20 mouse cellular contexts compared by ENCODE assay signal in the genomic region with DNA sequence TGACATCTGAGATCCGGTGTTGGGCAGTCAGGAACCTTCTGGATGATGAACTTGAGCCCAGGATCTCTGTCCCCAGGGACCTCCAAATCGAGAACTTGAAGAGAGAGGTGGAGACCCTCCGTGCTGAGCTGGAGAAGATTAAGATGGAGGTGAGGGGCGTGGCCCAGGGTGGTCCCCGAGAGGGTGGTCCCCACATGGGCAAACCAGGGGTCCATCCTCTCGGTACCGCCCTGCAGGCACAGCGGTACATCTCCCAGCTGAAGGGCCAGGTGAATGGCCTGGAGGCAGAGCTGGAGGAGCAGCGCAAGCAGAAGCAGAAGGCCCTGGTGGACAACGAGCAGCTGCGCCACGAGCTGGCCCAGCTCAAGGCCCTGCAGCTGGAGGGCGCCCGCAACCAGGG. TPM values are rescaled to one million over a fixed set of nuclear protein-coding genes. Genes with fewer than 3 reads are reported as not detected.
DNase-seq lines count a peak whose midpoint lies in the region; ATAC-seq lines count a peak whose summit lies in the region.
"Had no signal": no experiment of that assay in that cellular context is flagged by ENCODE, and none has a peak within 500 bp of the region (broad histone marks: within the 10 kb centered on the region; RNA-seq: fewer than 3 reads in every experiment).

No protein-coding gene starts in this region.

- no peaks in the 10 kb centered on the region for H3K27me3 ChIP-seq in forebrain, embryonic 12.5 days
- H3K27me3 ChIP-seq in forebrain, embryonic 11.5 days (ENCODE audit: control insufficient read depth, insufficient read depth, low read length): no peaks in the 10 kb centered on the region
- peaks cover 5% of the 10 kb centered on the region; the same call in 1 of the 2 replicates for H3K27me3 ChIP-seq in hindbrain, embryonic 10.5 days (ENCODE audit: insufficient read depth, poor library complexity, severe bottlenecking)
- H3K27me3 ChIP-seq in hindbrain, embryonic 12.5 days: peaks cover 9% of the 10 kb centered on the region
- no peaks in the 10 kb centered on the region for H3K27me3 ChIP-seq in limb, embryonic 13.5 days
- no peaks in the 10 kb centered on the region for H3K27me3 ChIP-seq in limb, embryonic 10.5 days (ENCODE audit: low read depth, poor library complexity, severe bottlenecking)
- H3K27me3 ChIP-seq in forebrain, embryonic 15.5 days: no peaks in the 10 kb centered on the region
- H3K27me3 ChIP-seq: embryonic facial prominence, embryonic 12.5 days; heart, embryonic 13.5 days; limb, embryonic 12.5 days; liver, embryonic 13.5 days; Patski had no signal

- H3K4me1 ChIP-seq in forebrain, embryonic 12.5 days: 0 out of 2 replicates have a peak, but pooled peaks cover 4% of the 10 kb centered on the region
- no peaks in the 10 kb centered on the region for H3K4me1 ChIP-seq in forebrain, embryonic 11.5 days (replicated peaks; ENCODE audit: control insufficient read depth, insufficient read depth, low read length)
- H3K4me1 ChIP-seq in hindbrain, embryonic 10.5 days (replicated peaks): peaks cover 47% of the 10 kb centered on the region
- peaks cover 11% of the 10 kb centered on the region for H3K4me1 ChIP-seq in hindbrain, embryonic 12.5 days
- H3K4me1 ChIP-seq in limb, embryonic 13.5 days: no peaks in the 10 kb centered on the region
- peaks cover 18% of the 10 kb centered on the region; the same call in 1 of the 2 replicates for H3K4me1 ChIP-seq in limb, embryonic 10.5 days
- peaks cover 33% of the 10 kb centered on the region for H3K4me1 ChIP-seq in forebrain, embryonic 15.5 days
- H3K4me1 ChIP-seq: limb, embryonic 12.5 days had no signal

- 88% methylated on average over 14 of the region's 14 CpGs for WGBS in forebrain, embryonic 12.5 days
- WGBS in forebrain, embryonic 11.5 days: 92% methylated on average over 14 of the region's 14 CpGs
- WGBS in hindbrain, embryonic 10.5 days: 90% methylated on average over 14 of the region's 14 CpGs
- 91% methylated on average over 14 of the region's 14 CpGs for WGBS in hindbrain, embryonic 12.5 days
- WGBS in limb, embryonic 13.5 days: 86% methylated on average over 14 of the region's 14 CpGs
- WGBS in limb, embryonic 10.5 days: 87% methylated on average over 14 of the region's 14 CpGs
- 92% methylated on average over 14 of the region's 14 CpGs for WGBS in forebrain, embryonic 15.5 days

- H3K36me3 ChIP-seq in forebrain, embryonic 12.5 days (replicated peaks): no peaks in the 10 kb centered on the region
- H3K36me3 ChIP-seq in forebrain, embryonic 11.5 days (ENCODE audit: control insufficient read depth, insufficient read depth, low read length): no peaks in the 10 kb centered on the region
- H3K36me3 ChIP-seq in hindbrain, embryonic 10.5 days: peaks cover 41% of the 10 kb centered on the region
- 0 out of 2 replicates have a peak, but pooled peaks cover 3% of the 10 kb centered on the region for H3K36me3 ChIP-seq in hindbrain, embryonic 12.5 days
- peaks cover 8% of the 10 kb centered on the region for H3K36me3 ChIP-seq in limb, embryonic 13.5 days
- H3K36me3 ChIP-seq in limb, embryonic 10.5 days: 0 out of 2 replicates have a peak, but pooled peaks cover 3% of the 10 kb centered on the region
- H3K36me3 ChIP-seq in forebrain, embryonic 15.5 days: 0 out of 2 replicates have a peak, but pooled peaks cover 4% of the 10 kb centered on the region
- H3K36me3 ChIP-seq: embryonic facial prominence, embryonic 12.5 days; heart, embryonic 13.5 days had no signal

- H3K9ac ChIP-seq in forebrain, embryonic 12.5 days: no peak overlapping the region
- no peak overlapping the region for H3K9ac ChIP-seq in forebrain, embryonic 11.5 days (ENCODE audit: low read length)
- no peak overlapping the region for H3K9ac ChIP-seq in hindbrain, embryonic 12.5 days
- H3K9ac ChIP-seq in limb, embryonic 13.5 days: peak overlapping the region; percentile 35; the same call in 1 of the 2 replicates
- H3K9ac ChIP-seq in forebrain, embryonic 15.5 days (replicated peaks): no peak overlapping the region
- H3K9ac ChIP-seq: embryonic facial prominence, embryonic 12.5 days; heart, embryonic 13.5 days; limb, embryonic 12.5 days; liver, embryonic 13.5 days had no signal

- no peak for ATAC-seq in forebrain, embryonic 12.5 days (ENCODE audit: low FRiP score)
- ATAC-seq in forebrain, embryonic 11.5 days (replicated peaks; ENCODE audit: low FRiP score): no peak
- no peak for ATAC-seq in hindbrain, embryonic 12.5 days (ENCODE audit: low FRiP score)
- ATAC-seq in limb, embryonic 13.5 days (ENCODE audit: low FRiP score, low read depth): no peak
- no peak for ATAC-seq in forebrain, embryonic 15.5 days (replicated peaks)
- ATAC-seq: CD4-positive, CD25-positive, alpha-beta regulatory T cell, adult 4 months; midbrain, embryonic 16.5 days; Patski had no signal

- no peak overlapping the region for H3K4me3 ChIP-seq in forebrain, embryonic 12.5 days (replicated peaks)
- H3K4me3 ChIP-seq in forebrain, embryonic 11.5 days (ENCODE audit: low read depth, low read length): no peak overlapping the region
- H3K4me3 ChIP-seq in hindbrain, embryonic 10.5 days: no peak overlapping the region
- no peak overlapping the region for H3K4me3 ChIP-seq in hindbrain, embryonic 12.5 days
- no peak overlapping the region for H3K4me3 ChIP-seq in limb, embryonic 13.5 days
- H3K4me3 ChIP-seq in limb, embryonic 10.5 days: no peak overlapping the region
- no peak overlapping the region for H3K4me3 ChIP-seq in forebrain, embryonic 15.5 days
- H3K4me3 ChIP-seq: embryonic facial prominence, embryonic 12.5 days; heart, embryonic 13.5 days; limb, embryonic 12.5 days; liver, embryonic 13.5 days; megakaryocyte, embryonic 14.5 days had no signal

- no peak overlapping the region for H3K4me2 ChIP-seq in forebrain, embryonic 12.5 days
- no peak overlapping the region for H3K4me2 ChIP-seq in forebrain, embryonic 11.5 days (ENCODE audit: low read depth, low read length, severe bottlenecking)
- no peak overlapping the region for H3K4me2 ChIP-seq in hindbrain, embryonic 12.5 days (replicated peaks)
- H3K4me2 ChIP-seq in limb, embryonic 13.5 days (replicated peaks): no peak overlapping the region
- H3K4me2 ChIP-seq in forebrain, embryonic 15.5 days (replicated peaks): no peak overlapping the region
- H3K4me2 ChIP-seq: embryonic facial prominence, embryonic 12.5 days; heart, embryonic 13.5 days; limb, embryonic 12.5 days; liver, embryonic 13.5 days had no signal

- no peak for DNase-seq in forebrain, embryonic 11.5 days (ENCODE audit: low spot score)
- no peak for DNase-seq in hindbrain, embryonic 10.5 days (ENCODE audit: low spot score)
- DNase-seq in limb, embryonic 10.5 days (ENCODE audit: low spot score): no peak
- DNase-seq in liver: no peak
- DNase-seq: liver, embryonic 13.5 days; lung, adult 2 months; thymus, adult 18-20 months had no signal

- H3K9me3 ChIP-seq in forebrain, embryonic 12.5 days: no peaks in the 10 kb centered on the region
- no peaks in the 10 kb centered on the region for H3K9me3 ChIP-seq in forebrain, embryonic 11.5 days (ENCODE audit: control insufficient read depth, low read length)
- no peaks in the 10 kb centered on the region for H3K9me3 ChIP-seq in hindbrain, embryonic 10.5 days
- H3K9me3 ChIP-seq in hindbrain, embryonic 12.5 days (replicated peaks): no peaks in the 10 kb centered on the region
- no peaks in the 10 kb centered on the region for H3K9me3 ChIP-seq in limb, embryonic 13.5 days
- no peaks in the 10 kb centered on the region for H3K9me3 ChIP-seq in limb, embryonic 10.5 days (replicated peaks)
- no peaks in the 10 kb centered on the region for H3K9me3 ChIP-seq in forebrain, embryonic 15.5 days
- H3K9me3 ChIP-seq: embryonic facial prominence, embryonic 12.5 days; G1E; heart, embryonic 13.5 days; limb, embryonic 12.5 days; liver, embryonic 13.5 days; megakaryocyte, embryonic 14.5 days had no signal

- 0 out of 2 replicates have a peak overlapping the region, but pooled peaks have one; percentile 32 for H3K27ac ChIP-seq in forebrain, embryonic 12.5 days
- H3K27ac ChIP-seq in forebrain, embryonic 11.5 days (ENCODE audit: low read depth, low read length): no peak overlapping the region
- H3K27ac ChIP-seq in hindbrain, embryonic 10.5 days: peak overlapping the region; percentile 54; the same call in 1 of the 2 replicates
- no peak overlapping the region for H3K27ac ChIP-seq in hindbrain, embryonic 12.5 days
- no peak overlapping the region for H3K27ac ChIP-seq in limb, embryonic 13.5 days
- H3K27ac ChIP-seq in limb, embryonic 10.5 days: no peak overlapping the region
- H3K27ac ChIP-seq in forebrain, embryonic 15.5 days (replicated peaks): peak overlapping the region; percentile 60
- H3K27ac ChIP-seq: embryonic facial prominence, embryonic 12.5 days; heart, embryonic 13.5 days; kidney, postnatal 0 days; limb, embryonic 12.5 days; liver, embryonic 13.5 days had no signal

RNA-seq across cellular contexts. Expression of a gene that starts 23.3 kb away (rescaled TPM):
- 16.0 and 17.9 TPM in 2 replicates for polyA plus RNA-seq in forebrain, embryonic 12.5 days (2016; fragmentation: Nextera tagmentation; extraction: Ambion mirVana)
- polyA plus RNA-seq in forebrain, embryonic 11.5 days (2014; fragmentation: Nextera tagmentation; extraction: Ambion mirVana): 7.3 and 8.6 TPM in 2 replicates
- polyA plus RNA-seq in hindbrain, embryonic 10.5 days (2016; fragmentation: Nextera tagmentation; extraction: Ambion mirVana): 12.2 and 12.5 TPM in 2 replicates
- polyA plus RNA-seq in hindbrain, embryonic 12.5 days (2016; fragmentation: Nextera tagmentation; extraction: Ambion mirVana): 14.4 and 20.4 TPM in 2 replicates
- polyA plus RNA-seq in limb, embryonic 13.5 days (2015; fragmentation: Nextera tagmentation; extraction: Ambion mirVana): 8.6 and 8.8 TPM in 2 replicates
- polyA plus RNA-seq in limb, embryonic 10.5 days (2016; fragmentation: Nextera tagmentation; extraction: Ambion mirVana): 7.1 and 8.3 TPM in 2 replicates
- 26.9 and 27.5 TPM in 2 replicates for polyA plus RNA-seq in forebrain, embryonic 15.5 days (2015; fragmentation: Nextera tagmentation; extraction: Ambion mirVana)

RNA-seq across cellular contexts. Expression of a gene that starts 35.4 kb away (rescaled TPM):
- polyA plus RNA-seq in forebrain, embryonic 12.5 days (2016; fragmentation: Nextera tagmentation; extraction: Ambion mirVana): 70.5 and 73.4 TPM in 2 replicates
- polyA plus RNA-seq in forebrain, embryonic 11.5 days (2014; fragmentation: Nextera tagmentation; extraction: Ambion mirVana): 60.2 and 61.4 TPM in 2 replicates
- polyA plus RNA-seq in hindbrain, embryonic 10.5 days (2016; fragmentation: Nextera tagmentation; extraction: Ambion mirVana): 57.5 and 71.8 TPM in 2 replicates
- 70.8 and 78.6 TPM in 2 replicates for polyA plus RNA-seq in hindbrain, embryonic 12.5 days (2016; fragmentation: Nextera tagmentation; extraction: Ambion mirVana)
- polyA plus RNA-seq in limb, embryonic 13.5 days (2015; fragmentation: Nextera tagmentation; extraction: Ambion mirVana): 40.9 and 43.7 TPM in 2 replicates
- polyA plus RNA-seq in limb, embryonic 10.5 days (2016; fragmentation: Nextera tagmentation; extraction: Ambion mirVana): 40.5 and 42.6 TPM in 2 replicates
- 106 and 109 TPM in 2 replicates for polyA plus RNA-seq in forebrain, embryonic 15.5 days (2015; fragmentation: Nextera tagmentation; extraction: Ambion mirVana)

Comparison
In these comparisons a context has a peak if more than half of its experiments do, and no peak if none do; other contexts are left out.
1. H3K27ac ChIP-seq: peak in forebrain, embryonic 12.5 days (single experiment), hindbrain, embryonic 10.5 days (single experiment) and forebrain, embryonic 15.5 days (single experiment); none in forebrain, embryonic 11.5 days (single experiment), hindbrain, embryonic 12.5 days (single experiment), limb, embryonic 13.5 days (single experiment) and limb, embryonic 10.5 days (single experiment).